Mouse (Mus musculus) embryonic facial prominence, embryonic 14.5 days (tissue): ENCODE data around the gene Slc22a22. TPM values are rescaled to one million over a fixed set of nuclear protein-coding genes. Genes with fewer than 3 reads are reported as not detected.

Experiments
- ATAC-seq: fragments of 200-750 bp; cut with Nextera tagmentation; 2 replicates; pipeline ENCODE4 v1.8.0; 2017; ENCODE audit warnings: low read depth, moderate number of reproducible peaks, moderate TSS enrichment
- DNase-seq: peaks from one replicate; pipeline ENCODE4 v3.0.0-alpha.2; 2015; ENCODE audit warnings: low spot score
- H3K27ac ChIP-seq: fragments of 300-500 bp; sonication (generic); replicated peaks from 2 replicates; pipeline ENCODE4 v1.5.1; 2014; ENCODE audit warnings: low read depth, mild to moderate bottlenecking, low read length, moderate library complexity
- H3K27me3 ChIP-seq: fragments of 300-500 bp; sonication (generic); replicated peaks from 2 replicates; pipeline ENCODE4 v1.6.1; 2014; ENCODE audit warnings: low read length; ENCODE audit not compliant: control insufficient read depth, insufficient read depth
- H3K36me3 ChIP-seq: fragments of 300-500 bp; sonication (generic); 2 replicates; pipeline ENCODE4 v1.6.1; 2014; ENCODE audit warnings: low read length, mixed read lengths; ENCODE audit not compliant: control insufficient read depth, insufficient read depth
- H3K4me1 ChIP-seq: fragments of 300-500 bp; sonication (generic); 2 replicates; pipeline ENCODE4 v1.6.1; 2014; ENCODE audit warnings: antibody characterized with exemption, low read length; ENCODE audit not compliant: control insufficient read depth, insufficient read depth
- H3K4me2 ChIP-seq: fragments of 300-500 bp; sonication (generic); 2 replicates; pipeline ENCODE4 v1.6.1; 2014; ENCODE audit warnings: low read depth, mild to moderate bottlenecking, low read length, moderate library complexity, mixed read lengths
- H3K4me3 ChIP-seq: fragments of 300-500 bp; sonication (generic); 2 replicates; pipeline ENCODE4 v1.5.1; 2014; ENCODE audit warnings: low read depth, mild to moderate bottlenecking, low read length
- H3K9ac ChIP-seq: fragments of 300-500 bp; sonication (generic); 2 replicates; pipeline ENCODE4 v1.6.1; 2014; ENCODE audit warnings: low read depth, mild to moderate bottlenecking, low read length, moderate library complexity, mixed read lengths
- H3K9me3 ChIP-seq: fragments of 300-500 bp; sonication (generic); 2 replicates; pipeline ENCODE4 v1.6.1; 2016; ENCODE audit warnings: low read length; ENCODE audit not compliant: control insufficient read depth
- WGBS: fragments of 180-500 bp; shearing (Covaris S2); extraction: QIAGEN DNeasy Blood & Tissue Kit; methylation state at CpG from one replicate; pipeline ENCODE4 v1.1.7; 2014; 5-methylcytosine and 5-hydroxymethylcytosine counted together
- polyA plus RNA-seq: library from polyadenylated mRNA; unstranded; fragments of >200 nt; fragmentation: Nextera tagmentation; extraction: Ambion mirVana; gene quantifications from 2 replicates; pipeline ENCODE4 v1.2.1, GENCODE M21; 2014

Gene Slc22a22
- polyA plus RNA-seq, 1 experiment from 2014 or later, result 0.14 TPM

DNA sequence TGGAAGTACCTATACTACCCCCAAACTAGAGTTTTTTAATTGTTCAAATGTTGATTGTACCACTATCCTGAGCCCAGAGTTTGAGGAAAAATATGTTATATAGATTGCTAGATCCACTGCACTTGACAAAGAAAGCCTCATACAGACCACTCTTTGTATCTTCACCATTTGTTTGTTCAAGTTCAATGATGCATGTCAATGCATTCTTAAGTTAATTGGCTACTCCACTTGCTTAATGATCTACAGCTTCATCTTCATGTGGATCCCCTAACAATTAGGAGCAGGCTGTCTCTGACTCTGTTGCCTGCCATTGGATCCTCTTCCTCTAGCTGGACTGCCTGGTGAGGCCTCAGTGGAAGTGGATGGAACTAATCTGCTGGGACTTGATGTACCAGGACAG lies 24.1 kb upstream of the Slc22a22 start:
- H3K9me3 ChIP-seq, result no peaks in the 10 kb centered on the region
- H3K4me1 ChIP-seq, result peaks cover 7% of the 10 kb centered on the region; the same call in 1 of the 2 replicates
- DNase-seq (no peak), ATAC-seq (no peak)
- H3K36me3 ChIP-seq, result no peaks in the 10 kb centered on the region
- no peak overlapping the region for H3K9ac ChIP-seq
- no peak overlapping the region for H3K4me2 ChIP-seq
- no peak overlapping the region for H3K27ac ChIP-seq
- no peak overlapping the region for H3K4me3 ChIP-seq
- no peaks in the 10 kb centered on the region for H3K27me3 ChIP-seq

DNA sequence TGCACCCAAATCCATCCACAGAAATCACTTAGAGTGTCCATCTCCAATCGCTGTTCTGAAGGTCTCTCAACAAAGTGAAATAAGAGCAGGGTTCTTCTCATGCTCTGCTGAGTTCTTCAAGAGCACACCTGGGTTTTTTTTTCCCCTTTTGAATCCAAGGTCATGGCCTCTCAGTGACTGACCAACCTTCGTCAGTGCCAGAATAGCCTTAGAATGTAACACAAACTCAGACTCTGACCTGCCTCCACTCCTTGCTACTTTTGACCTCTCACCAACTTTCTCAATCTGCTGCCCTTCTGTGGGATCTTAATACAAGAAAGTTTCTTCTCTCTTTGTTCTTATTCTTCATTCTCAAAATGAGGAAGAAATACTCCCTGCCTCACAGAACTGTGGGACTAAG lies 18.7 kb upstream of the Slc22a22 start:
- no peak overlapping the region for H3K27ac ChIP-seq
- H3K4me1 ChIP-seq, result no peaks in the 10 kb centered on the region
- no peak overlapping the region for H3K4me2 ChIP-seq
- DNase-seq (no peak), ATAC-seq (no peak)
- H3K9me3 ChIP-seq, result no peaks in the 10 kb centered on the region
- WGBS, result 89% methylated on average over 2 of the region's 2 CpGs
- no peak overlapping the region for H3K4me3 ChIP-seq
- H3K27me3 ChIP-seq, result no peaks in the 10 kb centered on the region
- no peaks in the 10 kb centered on the region for H3K36me3 ChIP-seq
- no peak overlapping the region for H3K9ac ChIP-seq

DNA sequence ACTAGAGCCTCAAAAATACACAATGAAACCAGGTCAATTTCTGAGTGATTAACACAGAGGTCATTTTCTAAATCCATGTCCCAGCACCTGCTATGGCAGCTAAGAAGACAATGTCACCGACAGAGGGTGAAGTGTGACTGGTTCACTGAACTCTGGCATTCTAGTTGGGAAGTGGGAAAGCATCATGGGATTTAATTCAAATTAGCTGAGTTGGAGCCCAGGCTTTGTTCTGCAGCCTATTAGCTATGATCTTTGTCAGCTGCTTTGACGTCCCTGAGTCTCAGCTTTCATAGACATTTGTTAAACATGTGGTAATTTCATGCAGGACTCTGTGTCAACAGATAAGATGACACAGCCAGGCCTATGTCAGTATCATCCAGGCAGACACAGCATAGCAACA lies 5.1 kb upstream of the Slc22a22 start:
- Histone ChIP-seq H3K27me3 (no peaks in the 10 kb centered on the region), H3K9ac (no peak overlapping the region), H3K4me2 (no peak overlapping the region), H3K4me3 (no peak overlapping the region), H3K4me1 (no peaks in the 10 kb centered on the region), H3K27ac (no peak overlapping the region), H3K36me3 (no peaks in the 10 kb centered on the region), H3K9me3 (0 out of 2 replicates have a peak, but pooled peaks cover 5% of the 10 kb centered on the region)
- DNase-seq, result peak; percentile 38
- ATAC-seq, result no peak
- 32% methylated on average over 2 of the region's 2 CpGs for WGBS

DNA sequence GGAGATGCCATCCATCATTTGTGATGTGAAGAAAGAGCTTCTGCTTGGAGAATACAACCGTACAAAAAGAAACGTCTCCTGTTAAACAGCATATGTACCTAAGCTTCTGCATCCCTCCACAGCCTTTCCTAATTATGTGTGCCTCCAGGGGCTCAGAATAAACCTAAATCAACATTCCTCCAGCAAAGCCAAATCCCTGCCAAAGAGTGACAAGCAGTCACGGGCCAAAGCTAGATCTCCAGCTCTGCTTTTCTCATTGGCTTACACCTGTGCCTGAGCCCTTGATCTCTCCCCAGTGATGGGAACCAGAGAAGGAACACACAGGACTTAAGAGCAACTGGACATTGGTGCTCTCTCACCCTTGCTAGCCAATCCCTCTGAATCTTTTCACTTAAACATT lies 5.8 kb downstream of the Slc22a22 start:
- Histone ChIP-seq H3K9ac (no peak overlapping the region), H3K9me3 (no peaks in the 10 kb centered on the region), H3K4me1 (no peaks in the 10 kb centered on the region), H3K36me3 (no peaks in the 10 kb centered on the region), H3K27me3 (no peaks in the 10 kb centered on the region), H3K4me3 (no peak overlapping the region), H3K27ac (no peak overlapping the region), H3K4me2 (no peak overlapping the region)
- ATAC-seq, result peak; percentile 41; the same call in 1 of the 2 replicates
- peak; percentile 72 for DNase-seq
- 3% methylated on average over 3 of the region's 3 CpGs for WGBS

DNA sequence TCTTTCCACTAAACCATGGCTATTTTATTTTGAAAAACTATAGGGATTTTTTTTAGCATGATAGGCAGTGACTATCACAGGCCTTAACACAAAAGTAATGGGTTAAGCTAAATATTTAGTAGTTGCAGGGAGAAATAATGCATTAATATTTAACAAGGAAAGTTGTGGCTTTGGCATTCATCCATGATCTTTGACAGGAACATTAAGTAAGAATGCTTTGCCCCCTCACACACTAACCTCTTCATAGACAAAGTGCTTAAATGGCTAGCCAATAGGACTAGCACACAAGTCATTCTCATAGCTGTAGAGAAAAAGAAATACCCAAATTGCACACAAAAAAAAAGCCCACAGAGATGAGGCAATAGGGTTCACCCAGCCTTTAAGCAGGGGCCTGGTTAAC lies 11.4 kb downstream of the Slc22a22 start:
- Histone ChIP-seq H3K27me3 (no peaks in the 10 kb centered on the region), H3K4me3 (no peak overlapping the region), H3K27ac (no peak overlapping the region), H3K9me3 (no peaks in the 10 kb centered on the region), H3K4me1 (peaks cover 12% of the 10 kb centered on the region), H3K36me3 (no peaks in the 10 kb centered on the region), H3K4me2 (no peak overlapping the region), H3K9ac (no peak overlapping the region)
- DNase-seq (no peak), ATAC-seq (no peak)

DNA sequence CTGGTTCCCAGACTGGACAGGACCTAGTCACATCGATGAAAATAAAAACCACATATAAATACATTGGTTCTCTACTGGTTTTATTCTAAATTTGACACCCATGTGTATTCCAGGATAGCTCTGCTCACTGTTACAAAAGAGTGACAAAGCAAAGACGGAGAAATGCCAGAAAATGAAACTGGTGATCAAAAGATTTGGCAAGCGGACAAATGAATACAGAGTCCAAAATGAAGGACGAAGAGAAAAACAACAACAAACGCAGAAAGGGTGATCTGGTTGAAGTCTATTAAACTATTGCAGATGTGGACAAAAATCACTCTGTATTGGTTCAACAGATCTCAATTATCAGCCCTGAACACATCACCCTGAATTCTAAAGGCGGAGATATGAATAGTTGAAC lies 12.4 kb downstream of the Slc22a22 start:
- ATAC-seq (no peak), DNase-seq (no peak)
- H3K36me3 ChIP-seq, result no peaks in the 10 kb centered on the region
- H3K27me3 ChIP-seq, result no peaks in the 10 kb centered on the region
- WGBS, result 44% methylated on average over 6 of the region's 6 CpGs
- H3K4me1 ChIP-seq, result peaks cover 12% of the 10 kb centered on the region
- no peak overlapping the region for H3K4me2 ChIP-seq
- H3K27ac ChIP-seq, result no peak overlapping the region
- no peak overlapping the region for H3K4me3 ChIP-seq
- H3K9ac ChIP-seq, result no peak overlapping the region
- H3K9me3 ChIP-seq, result no peaks in the 10 kb centered on the region

DNA sequence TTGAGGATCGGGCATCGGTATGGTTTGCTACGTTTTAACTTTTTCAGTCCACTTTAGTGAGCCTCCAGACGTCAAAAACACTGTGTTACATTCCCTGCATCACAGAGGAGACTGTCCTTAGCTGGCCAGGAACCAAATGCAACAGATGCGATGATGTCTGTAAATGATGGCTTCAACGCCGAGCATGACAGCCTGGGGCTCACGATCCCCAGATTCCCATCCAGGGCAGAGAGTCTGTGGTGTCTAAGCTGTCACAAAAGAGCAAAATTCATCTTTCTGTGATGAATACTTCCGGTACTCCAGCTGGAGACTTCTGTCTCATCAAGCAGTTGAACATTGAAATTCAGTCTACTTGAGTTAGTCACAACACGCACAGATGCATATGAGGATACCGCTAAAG lies 13.4 kb downstream of the Slc22a22 start:
- Histone ChIP-seq H3K27me3 (no peaks in the 10 kb centered on the region), H3K4me1 (peaks cover 12% of the 10 kb centered on the region), H3K36me3 (no peaks in the 10 kb centered on the region), H3K27ac (no peak overlapping the region), H3K4me3 (no peak overlapping the region), H3K9me3 (no peaks in the 10 kb centered on the region), H3K4me2 (no peak overlapping the region), H3K9ac (no peak overlapping the region)
- 66% methylated on average over 11 of the region's 11 CpGs for WGBS
- DNase-seq (no peak), ATAC-seq (no peak)

DNA sequence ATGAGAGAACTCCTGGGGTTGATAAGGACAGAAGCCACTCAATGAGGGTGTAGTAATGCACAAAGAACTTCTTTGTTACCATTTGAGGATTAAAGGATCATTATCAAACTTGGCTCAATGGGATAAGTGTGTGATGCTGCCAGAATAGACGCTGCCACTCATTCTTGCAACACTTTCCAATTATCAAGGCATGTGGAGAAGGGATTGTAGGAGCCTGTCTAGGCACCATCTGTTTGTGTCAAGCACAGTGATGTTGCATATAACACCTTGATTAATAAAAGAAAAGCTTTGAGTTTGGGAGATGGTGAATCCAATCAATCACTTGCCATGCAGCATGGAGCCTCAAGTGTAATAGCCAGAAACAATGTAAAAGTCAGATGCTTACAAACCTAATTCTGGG lies 16.1 kb downstream of the Slc22a22 start:
- WGBS, result 47% methylated on average over 1 of the region's 1 CpGs

DNA sequence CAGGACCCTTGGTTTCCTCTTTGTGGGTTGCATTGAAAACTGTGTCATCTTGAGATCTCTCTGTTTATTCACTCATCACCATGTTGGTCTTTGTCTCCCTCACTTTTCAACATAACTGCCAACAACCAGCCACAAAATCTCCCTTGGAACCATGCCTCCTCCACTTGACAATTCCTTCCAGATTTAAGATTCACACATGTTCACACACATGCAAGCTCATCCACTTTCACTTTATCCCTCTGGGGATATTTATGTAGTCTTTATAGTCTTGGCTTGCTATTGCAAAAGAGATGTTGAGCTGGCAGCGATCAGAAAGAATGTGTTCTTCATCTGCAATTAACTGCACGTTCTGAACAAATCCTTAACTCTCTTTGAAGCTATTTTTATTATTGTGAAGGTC lies 20.1 kb downstream of the Slc22a22 start:
- no peak overlapping the region for H3K27ac ChIP-seq
- no peaks in the 10 kb centered on the region for H3K36me3 ChIP-seq
- no peaks in the 10 kb centered on the region for H3K4me1 ChIP-seq
- H3K4me2 ChIP-seq, result no peak overlapping the region
- 32% methylated on average over 2 of the region's 2 CpGs for WGBS
- ATAC-seq (no peak), DNase-seq (peak; percentile 73)
- no peaks in the 10 kb centered on the region for H3K9me3 ChIP-seq
- H3K4me3 ChIP-seq, result no peak overlapping the region
- no peaks in the 10 kb centered on the region for H3K27me3 ChIP-seq
- no peak overlapping the region for H3K9ac ChIP-seq

More for the DNA sequence above, 16.1 kb downstream of the Slc22a22 start:
- Histone ChIP-seq H3K4me2 (no peak overlapping the region), H3K4me3 (no peak overlapping the region), H3K4me1 (peaks cover 12% of the 10 kb centered on the region), H3K36me3 (no peaks in the 10 kb centered on the region), H3K27ac (no peak overlapping the region), H3K9ac (no peak overlapping the region), H3K27me3 (no peaks in the 10 kb centered on the region), H3K9me3 (no peaks in the 10 kb centered on the region)
- ATAC-seq (no peak), DNase-seq (no peak)
